In the genomic region with DNA sequence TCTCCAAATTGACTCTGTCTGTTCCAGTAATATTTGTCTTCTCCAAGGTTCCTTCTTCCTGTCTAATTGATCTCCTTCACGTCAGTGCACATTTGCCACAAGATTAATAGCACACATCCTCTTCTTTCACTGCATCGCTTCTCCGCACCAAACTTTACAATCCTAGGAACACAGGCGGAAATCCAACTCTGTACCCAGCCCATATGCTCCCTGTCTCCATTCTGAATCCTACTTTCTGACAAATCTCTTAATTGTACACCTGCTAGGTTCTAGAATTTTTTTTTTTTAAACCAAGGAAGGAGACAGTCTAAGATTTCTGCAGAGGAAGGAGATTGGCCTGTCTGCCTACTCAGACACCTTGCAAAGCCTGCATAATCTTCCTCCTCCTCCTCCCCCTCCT, we compare ENCODE assay signal across 17 mouse cellular contexts. TPM values are rescaled to one million over a fixed set of nuclear protein-coding genes. Genes with fewer than 3 reads are reported as not detected.
"Had no signal": no experiment of that assay in that cellular context is flagged by ENCODE, and none has a peak within 500 bp of the region (broad histone marks: within the 10 kb centered on the region; RNA-seq: fewer than 3 reads in every experiment).

No protein-coding gene starts in this region.

- DNase-seq: liver, postnatal 0 days; lung, adult 2 months; lung, postnatal 14 days; lung, postnatal 36 days; retina, postnatal 1 day; right cerebral cortex, adult 18-20 months; right cerebral cortex, postnatal 14 days; right cerebral cortex, postnatal 4 days; spleen, adult 18-20 months; thymus, adult 18-20 months; thymus, postnatal 14 days; thymus, postnatal 36 days had no signal

- ATAC-seq: liver, postnatal 0 days; lung, postnatal 0 days; midbrain, embryonic 13.5 days; midbrain, embryonic 15.5 days had no signal

RNA-seq across cellular contexts. Expression of gene Pdia5, which starts 59.1 kb away (rescaled TPM):
- total RNA-seq: monocyte, adult 5-6 weeks; neutrophil, adult 5-6 weeks had no signal
